Mouse (Mus musculus): ENCODE data around the gene Chst8. TPM values are rescaled to one million over a fixed set of nuclear protein-coding genes. Genes with fewer than 3 reads are reported as not detected.

Gene Chst8
- total RNA-seq, 1 experiment: 2.7 TPM

- Histone ChIP-seq H3K4me3 (ENCODE audit: insufficient read depth in 1 of 2, low read depth in 1 of 2, low read length in 2 of 2, poor library complexity in 1 of 2, severe bottlenecking in 1 of 2) (0 out of 4 replicates have a peak overlapping the region, but pooled peaks of 1 of the 2 experiments have one; percentile 13), H3K27ac (ENCODE audit: insufficient read depth, low read depth, low read length, poor library complexity, severe bottlenecking) (peak overlapping the region; percentile 8; the same call in 1 of the 2 replicates), H3K4me1 (ENCODE audit: control insufficient read depth in 2 of 2, insufficient read depth in 2 of 2, low read length in 2 of 2, poor library complexity in 1 of 2) (peaks cover 2 to 18% of the 10 kb centered on the region in 2 experiments; a peak in 3 of 4 replicates), H3K9ac (ENCODE audit: insufficient read depth, low read depth, low read length, poor library complexity, severe bottlenecking) (no peak overlapping the region), H3K36me3 (ENCODE audit: control insufficient read depth, insufficient read depth, low read length, poor library complexity, severe bottlenecking) (no peaks in the 10 kb centered on the region), H3K9me3 (ENCODE audit: control insufficient read depth, insufficient read depth, low read depth, low read length) (no peaks in the 10 kb centered on the region)
- no peak for TF ChIP-seq HCFC1 (IDR thresholded peaks at IDR 0.05; ENCODE audit: borderline replicate concordance, insufficient read depth, low read length)
- in situ Hi-C loops (cut with MboI; ENCODE audit: low sequenced_read_pairs in 2 of 2, unreplicated experiment in 2 of 2): no loop called here
- DNase-seq (ENCODE audit: low read depth, low spot score): no peak
Observed at GRCm38 (mm10) chr7:34743411-34744085, 69.0 kb downstream of the Chst8 start.

GRCm38 (mm10) chr7:34739371-34739770, 73.1 kb downstream of the Chst8 start:
- no peak overlapping the region for H3K9ac ChIP-seq (ENCODE audit: insufficient read depth, low read depth, low read length, poor library complexity, severe bottlenecking)
- no peak for DNase-seq (ENCODE audit: low read depth, low spot score)
- H3K9me3 ChIP-seq (ENCODE audit: control insufficient read depth, insufficient read depth, low read depth, low read length): no peaks in the 10 kb centered on the region
- TF ChIP-seq HCFC1 (IDR thresholded peaks at IDR 0.05; ENCODE audit: borderline replicate concordance, insufficient read depth, low read length) (no peak), MAFK (IDR thresholded peaks at IDR 0.05; ENCODE audit: insufficient read depth, low read depth, low read length) (no peak), ZC3H11A (IDR thresholded peaks at IDR 0.05; ENCODE audit: borderline replicate concordance, low read depth, low read length) (no peak)
- H3K27ac ChIP-seq (ENCODE audit: insufficient read depth, low read depth, low read length, poor library complexity, severe bottlenecking): no peak overlapping the region
- H3K36me3 ChIP-seq (ENCODE audit: control insufficient read depth, insufficient read depth, low read length, poor library complexity, severe bottlenecking): no peaks in the 10 kb centered on the region
- no peak overlapping the region for H3K4me3 ChIP-seq (ENCODE audit: insufficient read depth in 1 of 2, low read depth in 1 of 2, low read length in 2 of 2, poor library complexity in 1 of 2, severe bottlenecking in 1 of 2)
- in situ Hi-C loops (cut with MboI; ENCODE audit: low sequenced_read_pairs in 2 of 2, unreplicated experiment in 2 of 2): no loop called here
- H3K4me1 ChIP-seq (ENCODE audit: control insufficient read depth in 2 of 2, insufficient read depth in 2 of 2, low read length in 2 of 2, poor library complexity in 1 of 2): peaks cover 2 to 14% of the 10 kb centered on the region in 2 experiments; a peak in 2 of 4 replicates

- H3K36me3 ChIP-seq (ENCODE audit: control insufficient read depth, insufficient read depth, low read length, poor library complexity, severe bottlenecking): no peaks in the 10 kb centered on the region
Observed at GRCm38 (mm10) chr7:34737206-34737605, 75.3 kb downstream of the Chst8 start.

GRCm38 (mm10) chr7:34734348-34734747, 78.2 kb downstream of the Chst8 start:
- Histone ChIP-seq H3K4me3 (ENCODE audit: insufficient read depth in 1 of 2, low read depth in 1 of 2, low read length in 2 of 2, poor library complexity in 1 of 2, severe bottlenecking in 1 of 2) (no peak overlapping the region), H3K27ac (ENCODE audit: insufficient read depth, low read depth, low read length, poor library complexity, severe bottlenecking) (no peak overlapping the region), H3K9me3 (ENCODE audit: control insufficient read depth, insufficient read depth, low read depth, low read length) (no peaks in the 10 kb centered on the region), H3K36me3 (ENCODE audit: control insufficient read depth, insufficient read depth, low read length, poor library complexity, severe bottlenecking) (no peaks in the 10 kb centered on the region), H3K9ac (ENCODE audit: insufficient read depth, low read depth, low read length, poor library complexity, severe bottlenecking) (no peak overlapping the region), H3K4me1 (ENCODE audit: control insufficient read depth in 2 of 2, insufficient read depth in 2 of 2, low read length in 2 of 2, poor library complexity in 1 of 2) (peaks cover 0 to 11% of the 10 kb centered on the region in 2 experiments; a peak in 1 of 4 replicates)
- TF ChIP-seq ZC3H11A (IDR thresholded peaks at IDR 0.05; ENCODE audit: borderline replicate concordance, low read depth, low read length) (no peak), ZNF384 (IDR thresholded peaks at IDR 0.05; ENCODE audit: low read depth, low read length) (no peak), CHD2 (IDR thresholded peaks at IDR 0.05; ENCODE audit: low read depth, low read length) (no peak), MAFK (IDR thresholded peaks at IDR 0.05; ENCODE audit: insufficient read depth, low read depth, low read length) (no peak), HCFC1 (IDR thresholded peaks at IDR 0.05; ENCODE audit: borderline replicate concordance, insufficient read depth, low read length) (no peak)
- in situ Hi-C loops (cut with MboI; ENCODE audit: low sequenced_read_pairs in 2 of 2, unreplicated experiment in 2 of 2): no loop called here
- DNase-seq (ENCODE audit: low read depth, low spot score): no peak

More at GRCm38 (mm10) chr7:34737206-34737605, 75.3 kb downstream of the Chst8 start:
- peaks cover 0 to 15% of the 10 kb centered on the region in 2 experiments; a peak in 1 of 4 replicates for H3K4me1 ChIP-seq (ENCODE audit: control insufficient read depth in 2 of 2, insufficient read depth in 2 of 2, low read length in 2 of 2, poor library complexity in 1 of 2)
- no peak overlapping the region for H3K4me3 ChIP-seq (ENCODE audit: insufficient read depth in 1 of 2, low read depth in 1 of 2, low read length in 2 of 2, poor library complexity in 1 of 2, severe bottlenecking in 1 of 2)
- H3K27ac ChIP-seq (ENCODE audit: insufficient read depth, low read depth, low read length, poor library complexity, severe bottlenecking): no peak overlapping the region
- no peak for DNase-seq (ENCODE audit: low read depth, low spot score)
- H3K9ac ChIP-seq (ENCODE audit: insufficient read depth, low read depth, low read length, poor library complexity, severe bottlenecking): no peak overlapping the region
- no peak for TF ChIP-seq CHD2 (IDR thresholded peaks at IDR 0.05; ENCODE audit: low read depth, low read length)
- in situ Hi-C loops (cut with MboI; ENCODE audit: low sequenced_read_pairs in 2 of 2, unreplicated experiment in 2 of 2): no loop called here
- H3K9me3 ChIP-seq (ENCODE audit: control insufficient read depth, insufficient read depth, low read depth, low read length): no peaks in the 10 kb centered on the region

- DNase-seq (ENCODE audit: low read depth, low spot score): no peak
- in situ Hi-C loops (cut with MboI; ENCODE audit: low sequenced_read_pairs in 2 of 2, unreplicated experiment in 2 of 2): no loop called here
Observed at GRCm38 (mm10) chr7:34728931-34729330, 83.6 kb downstream of the Chst8 start.

More at GRCm38 (mm10) chr7:34728931-34729330, 83.6 kb downstream of the Chst8 start:
- Histone ChIP-seq H3K4me3 (ENCODE audit: insufficient read depth in 1 of 2, low read depth in 1 of 2, low read length in 2 of 2, poor library complexity in 1 of 2, severe bottlenecking in 1 of 2) (no peak overlapping the region), H3K27ac (ENCODE audit: insufficient read depth, low read depth, low read length, poor library complexity, severe bottlenecking) (no peak overlapping the region), H3K36me3 (ENCODE audit: control insufficient read depth, insufficient read depth, low read length, poor library complexity, severe bottlenecking) (no peaks in the 10 kb centered on the region), H3K4me1 (ENCODE audit: control insufficient read depth in 2 of 2, insufficient read depth in 2 of 2, low read length in 2 of 2, poor library complexity in 1 of 2) (peaks cover 0 to 8% of the 10 kb centered on the region in 2 experiments; a peak in 1 of 4 replicates), H3K9me3 (ENCODE audit: control insufficient read depth, insufficient read depth, low read depth, low read length) (no peaks in the 10 kb centered on the region), H3K9ac (ENCODE audit: insufficient read depth, low read depth, low read length, poor library complexity, severe bottlenecking) (no peak overlapping the region)
- no peak for TF ChIP-seq HCFC1 (IDR thresholded peaks at IDR 0.05; ENCODE audit: borderline replicate concordance, insufficient read depth, low read length)
- no peak for TF ChIP-seq MAFK (IDR thresholded peaks at IDR 0.05; ENCODE audit: insufficient read depth, low read depth, low read length)
- no peak for TF ChIP-seq ZNF384 (IDR thresholded peaks at IDR 0.05; ENCODE audit: low read depth, low read length)
- no peak for TF ChIP-seq ZC3H11A (IDR thresholded peaks at IDR 0.05; ENCODE audit: borderline replicate concordance, low read depth, low read length)
- no peak for TF ChIP-seq CHD2 (IDR thresholded peaks at IDR 0.05; ENCODE audit: low read depth, low read length)
